In genomic region chr6:88151335-88151734, GRCm38 (mm10) we compare ENCODE assay signal across 14 mouse cellular contexts. TPM values are rescaled to one million over a fixed set of nuclear protein-coding genes. Genes with fewer than 3 reads are reported as not detected.
DNase-seq lines count a peak whose midpoint lies in the region; ATAC-seq and TF ChIP-seq lines count a peak whose summit lies in the region.
"Had no signal": no experiment of that assay in that cellular context is flagged by ENCODE, and none has a peak within 500 bp of the region (broad histone marks: within the 10 kb centered on the region; RNA-seq: fewer than 3 reads in every experiment).

No protein-coding gene starts in this region.

- no peak for TF ChIP-seq EP300 in liver, embryonic 14.5 days (IDR thresholded peaks at IDR 0.05; ENCODE audit: low read depth)

- no peak overlapping the region for H3K27ac ChIP-seq in kidney, adult 2 months (ENCODE audit: insufficient read depth, low read depth, low read length)
- no peak overlapping the region for H3K27ac ChIP-seq in kidney, embryonic 14.5 days (ENCODE audit: low read depth, low read length)
- no peak overlapping the region for H3K27ac ChIP-seq in midbrain, postnatal 0 days (ENCODE audit: low read depth, low read length)
- no peak overlapping the region for H3K27ac ChIP-seq in midbrain, embryonic 13.5 days
- no peak overlapping the region for H3K27ac ChIP-seq in liver, embryonic 14.5 days
- H3K27ac ChIP-seq: hindbrain, embryonic 13.5 days; midbrain, embryonic 12.5 days had no signal

- TF ChIP-seq CTCF in kidney, adult 2 months (conservative IDR thresholded peaks at IDR 0.05; ENCODE audit: insufficient read depth, insufficient read length, low read depth, low read length): no peak
- TF ChIP-seq CTCF in midbrain, postnatal 0 days (IDR thresholded peaks at IDR 0.05): peak; percentile 25
- TF ChIP-seq CTCF in liver, embryonic 14.5 days (IDR thresholded peaks at IDR 0.05; ENCODE audit: low read depth): peak; percentile 56

- no peaks in the 10 kb centered on the region for H3K36me3 ChIP-seq in kidney, adult 2 months (ENCODE audit: control insufficient read depth, insufficient read depth, low read length)
- H3K36me3 ChIP-seq in kidney, embryonic 14.5 days (ENCODE audit: control insufficient read depth, insufficient read depth, low read length): no peaks in the 10 kb centered on the region
- no peaks in the 10 kb centered on the region for H3K36me3 ChIP-seq in midbrain, postnatal 0 days (ENCODE audit: insufficient read depth, low read length)
- no peaks in the 10 kb centered on the region for H3K36me3 ChIP-seq in midbrain, embryonic 13.5 days
- no peaks in the 10 kb centered on the region for H3K36me3 ChIP-seq in liver, embryonic 14.5 days (replicated peaks; ENCODE audit: control insufficient read depth, insufficient read depth, low read depth)
- H3K36me3 ChIP-seq: heart, embryonic 15.5 days; hindbrain, embryonic 13.5 days; midbrain, embryonic 12.5 days had no signal

- no peaks in the 10 kb centered on the region for H3K4me1 ChIP-seq in kidney, adult 2 months (ENCODE audit: control insufficient read depth, insufficient read depth, low read length)
- H3K4me1 ChIP-seq in kidney, embryonic 14.5 days (ENCODE audit: control insufficient read depth, insufficient read depth, low read length): 0 out of 2 replicates have a peak, but pooled peaks cover 4% of the 10 kb centered on the region
- no peaks in the 10 kb centered on the region for H3K4me1 ChIP-seq in midbrain, postnatal 0 days (ENCODE audit: insufficient read depth, low read length)
- 0 out of 2 replicates have a peak, but pooled peaks cover 4% of the 10 kb centered on the region for H3K4me1 ChIP-seq in midbrain, embryonic 13.5 days (replicated peaks)
- peaks cover 6 to 9% of the 10 kb centered on the region in 2 experiments for H3K4me1 ChIP-seq in liver, embryonic 14.5 days (replicated peaks; ENCODE audit: control insufficient read depth in 2 of 2, insufficient read depth in 2 of 2, low read length in 1 of 2)
- H3K4me1 ChIP-seq: midbrain, embryonic 12.5 days had no signal

- no peak overlapping the region for H3K4me2 ChIP-seq in kidney, embryonic 14.5 days (replicated peaks; ENCODE audit: low read depth, low read length)
- no peak overlapping the region for H3K4me2 ChIP-seq in midbrain, postnatal 0 days (ENCODE audit: low read depth, low read length, poor library complexity, severe bottlenecking)
- H3K4me2 ChIP-seq in midbrain, embryonic 13.5 days (replicated peaks): no peak overlapping the region
- no peak overlapping the region for H3K4me2 ChIP-seq in liver, embryonic 14.5 days (ENCODE audit: low read depth)
- H3K4me2 ChIP-seq: hindbrain, embryonic 13.5 days; midbrain, embryonic 12.5 days had no signal

- DNase-seq in kidney, adult 2 months: peak; percentile 5
- DNase-seq in midbrain, postnatal 0 days (ENCODE audit: low spot score): no peak
- DNase-seq in ES-CJ7 (ENCODE audit: low read depth, low spot score): peak; percentile 90
- DNase-seq in liver, embryonic 14.5 days (ENCODE audit: low read depth in 3 of 3, low spot score in 3 of 3): no peak
- DNase-seq in right cerebral cortex, postnatal 10 days (ENCODE audit: low spot score in 2 of 2): no peak
- DNase-seq: adrenal gland, postnatal 14 days; cerebellum, adult 2 months had no signal

- no peak overlapping the region for H3K4me3 ChIP-seq in kidney, adult 2 months (ENCODE audit: insufficient read depth, low read depth, low read length)
- no peak overlapping the region for H3K4me3 ChIP-seq in kidney, embryonic 14.5 days (ENCODE audit: low read length)
- H3K4me3 ChIP-seq in midbrain, postnatal 0 days (ENCODE audit: low read depth, low read length): no peak overlapping the region
- H3K4me3 ChIP-seq in midbrain, embryonic 13.5 days (replicated peaks): no peak overlapping the region
- H3K4me3 ChIP-seq in liver, embryonic 14.5 days (ENCODE audit: insufficient read depth in 1 of 2, low read depth in 2 of 2, low read length in 2 of 2): no peak overlapping the region
- H3K4me3 ChIP-seq: heart, embryonic 15.5 days; hindbrain, embryonic 13.5 days; midbrain, embryonic 12.5 days had no signal

- H3K27me3 ChIP-seq in kidney, adult 2 months (replicated peaks; ENCODE audit: control insufficient read depth, insufficient read depth, low read length): no peaks in the 10 kb centered on the region
- H3K27me3 ChIP-seq in kidney, embryonic 14.5 days (ENCODE audit: control insufficient read depth, insufficient read depth, low read length): no peaks in the 10 kb centered on the region
- H3K27me3 ChIP-seq in midbrain, postnatal 0 days (ENCODE audit: insufficient read depth, low read length): no peaks in the 10 kb centered on the region
- no peaks in the 10 kb centered on the region for H3K27me3 ChIP-seq in midbrain, embryonic 13.5 days
- no peaks in the 10 kb centered on the region for H3K27me3 ChIP-seq in liver, embryonic 14.5 days (ENCODE audit: control insufficient read depth, insufficient read depth, low read length)
- H3K27me3 ChIP-seq: hindbrain, embryonic 13.5 days; midbrain, embryonic 12.5 days had no signal

- no peak overlapping the region for H3K9ac ChIP-seq in kidney, embryonic 14.5 days (ENCODE audit: low read depth, low read length)
- H3K9ac ChIP-seq in midbrain, postnatal 0 days (replicated peaks; ENCODE audit: low read length, poor library complexity, severe bottlenecking): no peak overlapping the region
- no peak overlapping the region for H3K9ac ChIP-seq in midbrain, embryonic 13.5 days (replicated peaks)
- no peak overlapping the region for H3K9ac ChIP-seq in liver, embryonic 14.5 days (replicated peaks)
- H3K9ac ChIP-seq: heart, embryonic 15.5 days; hindbrain, embryonic 13.5 days; midbrain, embryonic 12.5 days had no signal

- H3K9me3 ChIP-seq in kidney, embryonic 14.5 days (ENCODE audit: control insufficient read depth, low read length): no peaks in the 10 kb centered on the region
- no peaks in the 10 kb centered on the region for H3K9me3 ChIP-seq in midbrain, postnatal 0 days (ENCODE audit: low read length)
- no peaks in the 10 kb centered on the region for H3K9me3 ChIP-seq in midbrain, embryonic 13.5 days
- no peaks in the 10 kb centered on the region for H3K9me3 ChIP-seq in liver, embryonic 14.5 days (ENCODE audit: control insufficient read depth, low read length)
- H3K9me3 ChIP-seq: heart, embryonic 15.5 days; hindbrain, embryonic 13.5 days; midbrain, embryonic 12.5 days had no signal

- no peak for ATAC-seq in kidney, embryonic 14.5 days (ENCODE audit: low FRiP score, low TSS enrichment)
- no peak for ATAC-seq in midbrain, postnatal 0 days (ENCODE audit: low FRiP score)
- no peak for ATAC-seq in midbrain, embryonic 13.5 days
- ATAC-seq in liver, embryonic 14.5 days (ENCODE audit: insufficient read depth): no peak
- no peak for ATAC-seq in erythroblast, adult 5-6 weeks (replicated peaks; ENCODE audit: low FRiP score, poor library complexity, severe bottlenecking)
- ATAC-seq: CD4-positive, CD25-positive, alpha-beta regulatory T cell, adult 4 months had no signal

- TF ChIP-seq POLR2A in kidney, adult 2 months (IDR thresholded peaks at IDR 0.05; ENCODE audit: low read depth, low read length): no peak

- 79% methylated on average over 4 of the region's 4 CpGs for WGBS in kidney, adult 2 months
- 76% methylated on average over 4 of the region's 4 CpGs for WGBS in kidney, embryonic 14.5 days
- WGBS in midbrain, postnatal 0 days: 79% methylated on average over 4 of the region's 4 CpGs
- 82% methylated on average over 4 of the region's 4 CpGs for WGBS in midbrain, embryonic 13.5 days
- 58% methylated on average over 4 of the region's 4 CpGs for WGBS in liver, embryonic 14.5 days (ENCODE audit: insufficient replicate concordance)

RNA-seq across cellular contexts. Expression of gene Gata2, which starts 42.4 kb away (rescaled TPM):
- polyA plus RNA-seq in kidney, adult 2 months (2012; rRNA removed): 36.9 and 37.4 TPM in 2 replicates
- 27.2 and 44.6 TPM in 2 replicates for polyA plus RNA-seq in kidney, embryonic 14.5 days (2014; fragmentation: Nextera tagmentation; extraction: Ambion mirVana)
- 9.2 and 19.3 TPM in 2 replicates for total RNA-seq in midbrain, postnatal 0 days (2014; rRNA removed)
- 17.2 and 18.5 TPM in 2 replicates for polyA plus RNA-seq in midbrain, postnatal 0 days (2015; fragmentation: Nextera tagmentation; extraction: Ambion mirVana)
- 25.7 and 38.1 TPM in 2 replicates for polyA plus RNA-seq in midbrain, embryonic 13.5 days (2015; fragmentation: Nextera tagmentation; extraction: Ambion mirVana)
- 2.4 and 2.8 TPM in 2 replicates for polyA plus RNA-seq in liver, embryonic 14.5 days (2012; rRNA removed)
- polyA plus RNA-seq in liver, embryonic 14.5 days (2014; fragmentation: Nextera tagmentation; extraction: Ambion mirVana): 3.1 and 3.9 TPM in 2 replicates
- total RNA-seq in erythroblast, adult 5-6 weeks (2015; ENCODE audit: low replicate concordance): 3.8 and 9.4 TPM in 2 replicates
- 4.4 and 7.9 TPM in 2 replicates for total RNA-seq in erythroblast, adult 5-6 weeks (2017; ENCODE audit: low replicate concordance)

Comparison
In these comparisons a context has a peak if more than half of its experiments do, and no peak if none do; other contexts are left out.
1. DNase-seq: peak in kidney, adult 2 months (single experiment) and ES-CJ7 (single experiment); none in midbrain, postnatal 0 days (single experiment), liver, embryonic 14.5 days (0 of 3) and right cerebral cortex, postnatal 10 days (0 of 2).